Mouse (Mus musculus): ENCODE measurements around the gene Nxt1. TPM values are rescaled to one million over a fixed set of nuclear protein-coding genes. Genes with fewer than 3 reads are reported as not detected.

Nxt1 gene
- polyA plus RNA-seq, 1 experiment from 2014 or later, result 98.2 TPM

- H3K36me3 ChIP-seq (ENCODE audit: control insufficient read depth, insufficient read depth, low read length), result peaks cover 11% of the 10 kb centered on the region; the same call in 1 of the 2 replicates
- H3K4me3 ChIP-seq (ENCODE audit: low read depth, low read length), result no peak overlapping the region
- no peaks in the 10 kb centered on the region for H3K9me3 ChIP-seq (ENCODE audit: control insufficient read depth, low read depth, low read length)
- no peak overlapping the region for H3K9ac ChIP-seq (replicated peaks; ENCODE audit: low read depth, low read length)
- no peaks in the 10 kb centered on the region for H3K4me1 ChIP-seq (ENCODE audit: control insufficient read depth, insufficient read depth, low read length)
- no peak overlapping the region for H3K4me2 ChIP-seq (replicated peaks; ENCODE audit: low read depth, low read length)
- H3K27ac ChIP-seq (ENCODE audit: low read length), result no peak overlapping the region
- peak; percentile 18; the same call in 1 of the 2 replicates for ATAC-seq (ENCODE audit: insufficient number of reproducible peaks, insufficient read depth, low FRiP score, low read depth)
- H3K27me3 ChIP-seq (ENCODE audit: control insufficient read depth, insufficient read depth, low read length), result no peaks in the 10 kb centered on the region
- 83% methylated on average over 15 of the region's 15 CpGs for WGBS
Observed at GRCm38 (mm10) chr2:148706409-148707201, 34.2 kb downstream of the Nxt1 start.

- Histone ChIP-seq H3K27me3 (ENCODE audit: control insufficient read depth, insufficient read depth, low read length) (no peaks in the 10 kb centered on the region), H3K4me2 (replicated peaks; ENCODE audit: low read depth, low read length) (no peak overlapping the region), H3K9ac (replicated peaks; ENCODE audit: low read depth, low read length) (no peak overlapping the region), H3K4me3 (ENCODE audit: low read depth, low read length) (no peak overlapping the region), H3K27ac (ENCODE audit: low read length) (no peak overlapping the region), H3K4me1 (ENCODE audit: control insufficient read depth, insufficient read depth, low read length) (no peaks in the 10 kb centered on the region), H3K9me3 (ENCODE audit: control insufficient read depth, low read depth, low read length) (no peaks in the 10 kb centered on the region), H3K36me3 (ENCODE audit: control insufficient read depth, insufficient read depth, low read length) (peaks cover 11% of the 10 kb centered on the region; the same call in 1 of the 2 replicates)
- ATAC-seq (ENCODE audit: insufficient number of reproducible peaks, insufficient read depth, low FRiP score, low read depth), result no peak
- WGBS, result 81% methylated on average over 6 of the region's 6 CpGs
Observed at GRCm38 (mm10) chr2:148707202-148707530, 34.8 kb downstream of the Nxt1 start.

GRCm38 (mm10) chr2:148712326-148712725, 39.9 kb downstream of the Nxt1 start:
- H3K4me2 ChIP-seq (replicated peaks; ENCODE audit: low read depth, low read length), result no peak overlapping the region
- H3K36me3 ChIP-seq (ENCODE audit: control insufficient read depth, insufficient read depth, low read length), result 0 out of 2 replicates have a peak, but pooled peaks cover 2% of the 10 kb centered on the region
- H3K27ac ChIP-seq (ENCODE audit: low read length), result no peak overlapping the region
- H3K9me3 ChIP-seq (ENCODE audit: control insufficient read depth, low read depth, low read length), result no peaks in the 10 kb centered on the region
- 71% methylated on average over 3 of the region's 3 CpGs for WGBS
- H3K27me3 ChIP-seq (ENCODE audit: control insufficient read depth, insufficient read depth, low read length), result no peaks in the 10 kb centered on the region
- H3K4me1 ChIP-seq (ENCODE audit: control insufficient read depth, insufficient read depth, low read length), result no peaks in the 10 kb centered on the region
- no peak for ATAC-seq (ENCODE audit: insufficient number of reproducible peaks, insufficient read depth, low FRiP score, low read depth)
- no peak overlapping the region for H3K9ac ChIP-seq (replicated peaks; ENCODE audit: low read depth, low read length)
- H3K4me3 ChIP-seq (ENCODE audit: low read depth, low read length), result no peak overlapping the region

- Histone ChIP-seq H3K36me3 (ENCODE audit: control insufficient read depth, insufficient read depth, low read length) (no peaks in the 10 kb centered on the region), H3K9me3 (ENCODE audit: control insufficient read depth, low read depth, low read length) (no peaks in the 10 kb centered on the region), H3K27ac (ENCODE audit: low read length) (no peak overlapping the region), H3K9ac (replicated peaks; ENCODE audit: low read depth, low read length) (no peak overlapping the region), H3K4me1 (ENCODE audit: control insufficient read depth, insufficient read depth, low read length) (no peaks in the 10 kb centered on the region), H3K27me3 (ENCODE audit: control insufficient read depth, insufficient read depth, low read length) (no peaks in the 10 kb centered on the region), H3K4me2 (replicated peaks; ENCODE audit: low read depth, low read length) (no peak overlapping the region), H3K4me3 (ENCODE audit: low read depth, low read length) (no peak overlapping the region)
- ATAC-seq (ENCODE audit: insufficient number of reproducible peaks, insufficient read depth, low FRiP score, low read depth), result no peak
- 75% methylated on average over 2 of the region's 2 CpGs for WGBS
Observed at GRCm38 (mm10) chr2:148717072-148717471, 44.7 kb downstream of the Nxt1 start.

- H3K27me3 ChIP-seq (ENCODE audit: control insufficient read depth, insufficient read depth, low read length), result no peaks in the 10 kb centered on the region
- no peaks in the 10 kb centered on the region for H3K36me3 ChIP-seq (ENCODE audit: control insufficient read depth, insufficient read depth, low read length)
- no peak for ATAC-seq (ENCODE audit: insufficient number of reproducible peaks, insufficient read depth, low FRiP score, low read depth)
- no peak overlapping the region for H3K27ac ChIP-seq (ENCODE audit: low read length)
- H3K9ac ChIP-seq (replicated peaks; ENCODE audit: low read depth, low read length), result no peak overlapping the region
- 55% methylated on average over 2 of the region's 2 CpGs for WGBS
- no peaks in the 10 kb centered on the region for H3K9me3 ChIP-seq (ENCODE audit: control insufficient read depth, low read depth, low read length)
- no peak overlapping the region for H3K4me3 ChIP-seq (ENCODE audit: low read depth, low read length)
- H3K4me1 ChIP-seq (ENCODE audit: control insufficient read depth, insufficient read depth, low read length), result no peaks in the 10 kb centered on the region
- no peak overlapping the region for H3K4me2 ChIP-seq (replicated peaks; ENCODE audit: low read depth, low read length)
Observed at GRCm38 (mm10) chr2:148719271-148719995, 47.0 kb downstream of the Nxt1 start.

Other genes with a start within 250 kb of the Nxt1 start
- 12.8 and 13.7 TPM in 2 replicates for gene Cd93, start 229.0 kb upstream of the Nxt1 start, polyA plus RNA-seq (2014; fragmentation: Nextera tagmentation; extraction: Ambion mirVana)
- gene Gzf1, start 8.4 kb downstream of the Nxt1 start, polyA plus RNA-seq (2014; fragmentation: Nextera tagmentation; extraction: Ambion mirVana), result 20.0 and 23.1 TPM in 2 replicates
- 7.1 and 7.8 TPM in 2 replicates for gene Napb, start 59.9 kb downstream of the Nxt1 start, polyA plus RNA-seq (2014; fragmentation: Nextera tagmentation; extraction: Ambion mirVana)
- not detected in 2 replicates for gene Cstl1, start 77.8 kb downstream of the Nxt1 start, polyA plus RNA-seq (2014; fragmentation: Nextera tagmentation; extraction: Ambion mirVana)
- gene Cst11, start 98.9 kb downstream of the Nxt1 start, polyA plus RNA-seq (2014; fragmentation: Nextera tagmentation; extraction: Ambion mirVana), result not detected in 2 replicates
- gene 8030411F24Rik, start 109.4 kb downstream of the Nxt1 start, polyA plus RNA-seq (2014; fragmentation: Nextera tagmentation; extraction: Ambion mirVana), result not detected in 2 replicates
- not detected in 2 replicates for gene Cst12, start 116.8 kb downstream of the Nxt1 start, polyA plus RNA-seq (2014; fragmentation: Nextera tagmentation; extraction: Ambion mirVana)
- 0.68 TPM in 1 of 2 replicates, not detected in the other for gene Cst8, start 126.2 kb downstream of the Nxt1 start, polyA plus RNA-seq (2014; fragmentation: Nextera tagmentation; extraction: Ambion mirVana)
- not detected in 2 replicates for gene Cst13, start 147.5 kb downstream of the Nxt1 start, polyA plus RNA-seq (2014; fragmentation: Nextera tagmentation; extraction: Ambion mirVana)
- gene Cst9, start 162.5 kb downstream of the Nxt1 start, polyA plus RNA-seq (2014; fragmentation: Nextera tagmentation; extraction: Ambion mirVana), result not detected in 2 replicates
- not detected in 2 replicates for gene 9230104L09Rik, start 192.4 kb downstream of the Nxt1 start, polyA plus RNA-seq (2014; fragmentation: Nextera tagmentation; extraction: Ambion mirVana)
- gene Cst3, start 203.1 kb downstream of the Nxt1 start, polyA plus RNA-seq (2014; fragmentation: Nextera tagmentation; extraction: Ambion mirVana), result 533 and 548 TPM in 2 replicates

All from stomach, embryonic 14.5 days (tissue).